Mouse (Mus musculus): ENCODE measurements at regions not wholly inside any gene's neighbourhood (a gene's known extent, or its start where the extent isn't known, plus 50 kb on each side); places are given as distances from the start of the nearest gene placed in this dataset.
A peak's percentile ranks its signal among the peaks of the same experiment; 100 is the strongest.

DNA sequence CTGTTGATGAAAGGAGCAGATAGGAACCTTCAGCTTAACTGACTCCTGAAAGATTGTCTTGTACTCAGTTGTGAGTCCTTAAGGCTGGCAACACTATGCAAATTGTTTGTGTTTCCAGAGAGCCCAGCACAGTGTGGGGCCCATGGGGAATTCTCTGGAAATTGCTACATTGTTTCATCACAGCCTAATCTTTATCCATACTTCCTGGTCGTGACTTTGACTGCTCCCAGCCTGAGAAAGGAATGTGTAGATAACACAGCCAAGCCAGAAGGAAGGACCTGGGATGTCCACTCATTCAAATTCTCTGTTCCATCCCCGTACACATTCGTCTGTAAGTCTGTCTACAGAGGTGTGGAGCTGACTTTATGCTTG is 134.3 kb upstream of the Cdh4 start:
- Histone ChIP-seq H3K4me1 (replicated peaks) (peaks cover 21% of the 10 kb centered on the region), H3K9ac (no peak overlapping the region), H3K27ac (replicated peaks) (no peak overlapping the region), H3K36me3 (no peaks in the 10 kb centered on the region), H3K4me3 (no peak overlapping the region), H3K4me2 (no peak overlapping the region), H3K27me3 (peaks cover 11% of the 10 kb centered on the region; the same call in 1 of the 2 replicates), H3K9me3 (no peaks in the 10 kb centered on the region)
- WGBS: 50% methylated on average over 3 of the region's 3 CpGs
- ATAC-seq (ENCODE audit: low FRiP score, low read depth): peak; percentile 35; the same call in 1 of the 2 replicates

DNA sequence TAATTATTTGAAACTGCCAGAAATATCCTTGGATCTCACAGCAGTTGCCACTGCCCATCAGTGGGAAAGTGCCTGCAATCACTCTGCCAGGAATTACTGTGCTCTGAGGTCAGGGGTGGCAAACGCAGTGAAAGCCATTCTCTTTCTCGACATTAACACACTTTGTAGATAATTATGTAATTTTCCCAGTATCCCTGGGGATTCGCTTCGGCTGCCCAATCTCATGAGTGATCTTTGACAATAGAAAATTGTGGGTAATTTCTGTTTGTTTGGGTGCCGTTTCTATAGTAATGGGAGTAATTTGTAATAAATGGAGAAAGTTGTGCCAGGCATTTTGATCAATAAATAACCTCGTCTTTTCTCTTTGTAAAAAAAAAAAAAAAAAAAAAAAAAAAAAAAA is 124.2 kb upstream of the Cdh4 start:
- H3K9ac ChIP-seq: no peak overlapping the region
- H3K4me1 ChIP-seq (replicated peaks): no peaks in the 10 kb centered on the region
- H3K36me3 ChIP-seq: no peaks in the 10 kb centered on the region
- 19% methylated on average over 6 of the region's 6 CpGs for WGBS
- no peak for ATAC-seq (ENCODE audit: low FRiP score, low read depth)
- no peak overlapping the region for H3K4me3 ChIP-seq
- H3K27ac ChIP-seq (replicated peaks): no peak overlapping the region
- no peaks in the 10 kb centered on the region for H3K9me3 ChIP-seq
- no peak overlapping the region for H3K4me2 ChIP-seq
- H3K27me3 ChIP-seq: no peaks in the 10 kb centered on the region

- Histone ChIP-seq H3K27ac (replicated peaks) (no peak overlapping the region), H3K9me3 (no peaks in the 10 kb centered on the region), H3K4me1 (replicated peaks) (no peaks in the 10 kb centered on the region), H3K27me3 (no peaks in the 10 kb centered on the region), H3K4me2 (no peak overlapping the region), H3K9ac (no peak overlapping the region), H3K36me3 (no peaks in the 10 kb centered on the region), H3K4me3 (no peak overlapping the region)
- 0 out of 2 replicates have a peak, but pooled peaks have one; percentile 27 for ATAC-seq (ENCODE audit: low FRiP score, low read depth)
- 43% methylated on average over 5 of the region's 5 CpGs for WGBS
Observed at GRCm38 (mm10) chr2:179325242-179325641, 117.0 kb upstream of the Cdh4 start.

GRCm38 (mm10) chr2:179332872-179333489 is 109.2 kb upstream of the Cdh4 start:
- H3K27me3 ChIP-seq: no peaks in the 10 kb centered on the region
- no peak overlapping the region for H3K27ac ChIP-seq (replicated peaks)
- 69% methylated on average over 5 of the region's 5 CpGs for WGBS
- no peak overlapping the region for H3K4me3 ChIP-seq
- no peak overlapping the region for H3K4me2 ChIP-seq
- H3K4me1 ChIP-seq (replicated peaks): peaks cover 7% of the 10 kb centered on the region
- no peaks in the 10 kb centered on the region for H3K9me3 ChIP-seq
- no peak overlapping the region for H3K9ac ChIP-seq
- ATAC-seq (ENCODE audit: low FRiP score, low read depth): 0 out of 2 replicates have a peak, but pooled peaks have one; percentile 38
- no peaks in the 10 kb centered on the region for H3K36me3 ChIP-seq

DNA sequence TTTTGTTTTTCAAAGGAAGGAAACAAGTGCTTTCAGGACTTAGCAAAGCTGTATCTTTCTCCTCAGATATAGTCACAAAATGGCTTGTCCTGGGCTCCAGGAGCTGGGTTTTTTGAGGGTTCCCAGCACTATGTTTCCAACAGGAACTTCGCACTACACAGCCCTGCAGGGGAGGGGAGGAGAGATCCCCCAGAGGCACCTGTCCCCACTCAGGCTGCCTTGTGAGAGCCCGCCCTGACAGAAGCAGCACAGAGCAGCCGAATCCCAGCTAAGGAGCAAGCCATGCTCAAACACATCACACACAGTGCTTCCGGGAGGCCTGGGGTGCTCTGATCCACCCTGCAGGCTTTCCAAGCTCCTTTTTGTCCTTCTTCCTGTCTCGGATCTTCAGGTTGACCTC is 108.6 kb upstream of the Cdh4 start:
- no peak overlapping the region for H3K4me2 ChIP-seq

GRCm38 (mm10) chr2:179336235-179336634 is 106.0 kb upstream of the Cdh4 start:
- no peaks in the 10 kb centered on the region for H3K36me3 ChIP-seq
- H3K4me2 ChIP-seq: no peak overlapping the region
- H3K27me3 ChIP-seq: no peaks in the 10 kb centered on the region
- H3K9ac ChIP-seq: no peak overlapping the region
- no peaks in the 10 kb centered on the region for H3K9me3 ChIP-seq
- H3K27ac ChIP-seq (replicated peaks): 0 out of 2 replicates have a peak overlapping the region, but pooled peaks have one; percentile 54
- peaks cover 7% of the 10 kb centered on the region for H3K4me1 ChIP-seq (replicated peaks)
- 17% methylated on average over 1 of the region's 1 CpGs for WGBS
- ATAC-seq (ENCODE audit: low FRiP score, low read depth): no peak; the same call in 1 of the 2 replicates
- H3K4me3 ChIP-seq: no peak overlapping the region

More for the DNA sequence above, 108.6 kb upstream of the Cdh4 start:
- H3K27ac ChIP-seq (replicated peaks): no peak overlapping the region
- no peaks in the 10 kb centered on the region for H3K27me3 ChIP-seq
- H3K36me3 ChIP-seq: no peaks in the 10 kb centered on the region
- WGBS: 91% methylated on average over 5 of the region's 5 CpGs
- peaks cover 7% of the 10 kb centered on the region for H3K4me1 ChIP-seq (replicated peaks)
- no peak overlapping the region for H3K4me3 ChIP-seq
- ATAC-seq (ENCODE audit: low FRiP score, low read depth): no peak
- H3K9me3 ChIP-seq: no peaks in the 10 kb centered on the region
- H3K9ac ChIP-seq: no peak overlapping the region

GRCm38 (mm10) chr2:179352676-179353075 is 89.6 kb upstream of the Cdh4 start:
- Histone ChIP-seq H3K27me3 (no peaks in the 10 kb centered on the region), H3K4me3 (no peak overlapping the region), H3K9me3 (no peaks in the 10 kb centered on the region), H3K36me3 (no peaks in the 10 kb centered on the region), H3K27ac (replicated peaks) (no peak overlapping the region), H3K9ac (no peak overlapping the region), H3K4me1 (replicated peaks) (no peaks in the 10 kb centered on the region), H3K4me2 (no peak overlapping the region)
- no peak for ATAC-seq (ENCODE audit: low FRiP score, low read depth)
- WGBS: 68% methylated on average over 3 of the region's 3 CpGs

- Histone ChIP-seq H3K36me3 (no peaks in the 10 kb centered on the region), H3K9me3 (no peaks in the 10 kb centered on the region)
- ATAC-seq (ENCODE audit: low FRiP score, low read depth): no peak
Observed at GRCm38 (mm10) chr2:179354866-179355265, 87.4 kb upstream of the Cdh4 start.

DNA sequence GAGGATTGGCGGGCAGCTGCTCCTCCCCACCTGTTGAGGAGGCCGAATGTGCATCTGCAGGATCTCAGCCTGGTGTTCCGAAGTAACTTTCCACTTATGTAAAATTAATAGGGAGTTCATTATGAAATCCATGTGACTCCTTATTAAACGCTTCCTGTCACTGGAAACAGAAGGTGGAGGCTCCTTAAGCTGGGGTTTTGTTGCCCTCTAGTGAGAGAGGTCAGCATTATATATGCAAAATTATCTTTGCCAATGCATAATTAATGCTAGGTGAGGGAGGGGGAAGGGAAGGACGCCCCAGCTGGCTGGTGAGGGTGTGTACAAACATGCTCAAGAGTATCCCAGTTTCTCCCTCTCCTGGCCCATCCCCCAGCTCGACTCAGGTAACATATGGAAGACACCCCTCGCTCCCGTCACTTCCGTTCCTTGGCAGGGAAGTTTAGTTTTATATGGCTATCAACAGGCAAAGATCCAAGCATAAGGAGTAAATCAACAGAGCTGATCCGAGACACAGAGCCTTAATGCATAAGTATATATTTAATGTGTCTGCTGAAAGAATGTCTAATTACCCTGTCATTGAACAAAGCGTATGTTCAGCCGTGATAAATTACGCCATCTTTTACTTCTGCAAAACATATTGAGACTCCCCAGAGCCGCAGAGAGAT is 71.2 kb upstream of the Cdh4 start:
- no peak overlapping the region for H3K9ac ChIP-seq
- H3K9me3 ChIP-seq: no peaks in the 10 kb centered on the region
- 59% methylated on average over 14 of the region's 14 CpGs for WGBS
- H3K27me3 ChIP-seq: no peaks in the 10 kb centered on the region
- H3K36me3 ChIP-seq: no peaks in the 10 kb centered on the region
- H3K4me2 ChIP-seq: no peak overlapping the region
- no peak overlapping the region for H3K4me3 ChIP-seq
- no peak for ATAC-seq (ENCODE audit: low FRiP score, low read depth)
- no peaks in the 10 kb centered on the region for H3K4me1 ChIP-seq (replicated peaks)
- no peak overlapping the region for H3K27ac ChIP-seq (replicated peaks)

More at GRCm38 (mm10) chr2:179354866-179355265, 87.4 kb upstream of the Cdh4 start:
- no peak overlapping the region for H3K4me2 ChIP-seq
- no peak overlapping the region for H3K9ac ChIP-seq
- H3K4me3 ChIP-seq: no peak overlapping the region
- no peaks in the 10 kb centered on the region for H3K4me1 ChIP-seq (replicated peaks)
- H3K27ac ChIP-seq (replicated peaks): no peak overlapping the region
- 47% methylated on average over 5 of the region's 5 CpGs for WGBS
- H3K27me3 ChIP-seq: no peaks in the 10 kb centered on the region

- ATAC-seq (ENCODE audit: low FRiP score, low read depth): no peak
- Histone ChIP-seq H3K9ac (no peak overlapping the region), H3K4me2 (no peak overlapping the region), H3K36me3 (no peaks in the 10 kb centered on the region), H3K27ac (replicated peaks) (no peak overlapping the region), H3K9me3 (no peaks in the 10 kb centered on the region), H3K27me3 (no peaks in the 10 kb centered on the region), H3K4me3 (no peak overlapping the region), H3K4me1 (replicated peaks) (no peaks in the 10 kb centered on the region)
- 69% methylated on average over 7 of the region's 7 CpGs for WGBS
Observed at GRCm38 (mm10) chr2:179371553-179371952, 70.7 kb upstream of the Cdh4 start.

- Histone ChIP-seq H3K9me3 (no peaks in the 10 kb centered on the region), H3K27me3 (no peaks in the 10 kb centered on the region), H3K4me1 (replicated peaks) (peaks cover 17% of the 10 kb centered on the region), H3K4me2 (no peak overlapping the region), H3K27ac (replicated peaks) (peak overlapping the region; percentile 71), H3K4me3 (no peak overlapping the region), H3K9ac (no peak overlapping the region), H3K36me3 (no peaks in the 10 kb centered on the region)
- WGBS: 56% methylated on average over 11 of the region's 11 CpGs
- peak; percentile 54; the same call in 1 of the 2 replicates for ATAC-seq (ENCODE audit: low FRiP score, low read depth)
Observed at GRCm38 (mm10) chr2:179379691-179380443, 62.4 kb upstream of the Cdh4 start.

- Histone ChIP-seq H3K27ac (replicated peaks) (peak overlapping the region; percentile 71; the same call in 1 of the 2 replicates), H3K9ac (no peak overlapping the region)
- WGBS: 63% methylated on average over 4 of the region's 4 CpGs
Observed at GRCm38 (mm10) chr2:179380444-179380705, 61.9 kb upstream of the Cdh4 start.

More at GRCm38 (mm10) chr2:179380444-179380705, 61.9 kb upstream of the Cdh4 start:
- Histone ChIP-seq H3K36me3 (no peaks in the 10 kb centered on the region), H3K9me3 (no peaks in the 10 kb centered on the region), H3K4me2 (no peak overlapping the region), H3K4me1 (replicated peaks) (peaks cover 17% of the 10 kb centered on the region), H3K27me3 (no peaks in the 10 kb centered on the region), H3K4me3 (no peak overlapping the region)
- no peak for ATAC-seq (ENCODE audit: low FRiP score, low read depth)

All from hindbrain, embryonic 15.5 days (tissue).